Mouse (Mus musculus) heart, adult 2 months (tissue): Measurements from ENCODE around the gene 4930550C14Rik. TPM values are rescaled to one million over a fixed set of nuclear protein-coding genes. Genes with fewer than 3 reads are reported as not detected.

Source experiments
- DNase-seq, 2 experiments: peaks; one replicate each; pipeline ENCODE4 v3.0.0; 2021
- H3K27ac ChIP-seq: fragments of 200-600 bp; 2 replicates; pipeline ENCODE4 v1.8.1; 2022
- H3K27me3 ChIP-seq: fragments of 200-500 bp; 2 replicates; pipeline ENCODE4 v1.6.1; 2012; ENCODE audit warnings: mild to moderate bottlenecking, low read length, inconsistent platforms, mixed read lengths; ENCODE audit not compliant: control insufficient read depth, insufficient read depth
- H3K36me3 ChIP-seq: fragments of 200-500 bp; 2 replicates; pipeline ENCODE4 v1.6.1; 2012; ENCODE audit warnings: low read length, inconsistent platforms; ENCODE audit not compliant: control insufficient read depth, insufficient read depth
- H3K4me1 ChIP-seq: fragments of 200-500 bp; 2 replicates; pipeline ENCODE4 v1.6.1; 2011; ENCODE audit warnings: low read length; ENCODE audit not compliant: control insufficient read depth, insufficient read depth
- H3K4me3 ChIP-seq: fragments of 200-600 bp; 2 replicates; pipeline ENCODE4 v1.8.1; 2022
- H3K79me2 ChIP-seq: fragments of 200-500 bp; replicated peaks from 2 replicates; pipeline ENCODE4 v1.6.1; 2012; ENCODE audit warnings: mild to moderate bottlenecking, inconsistent platforms, low read length, moderate library complexity, mixed read lengths; ENCODE audit not compliant: control insufficient read depth, insufficient read depth
- H3K9ac ChIP-seq: fragments of 200-500 bp; 2 replicates; pipeline ENCODE4 v1.6.1; 2012; ENCODE audit warnings: low read depth, mild to moderate bottlenecking, control low read depth, inconsistent platforms, low read length, mixed read lengths
- CTCF ChIP-seq: fragments of 200-600 bp; IDR thresholded peaks from 2 replicates; pipeline ENCODE4 v1.8.1; 2022; ENCODE audit warnings: antibody characterized with exemption, mild to moderate bottlenecking, moderate library complexity
- EP300 ChIP-seq: fragments of 200-500 bp; IDR thresholded peaks from 2 replicates; pipeline ENCODE4 v1.6.1; 2011; ENCODE audit warnings: low read depth, low read length, control low read depth; ENCODE audit not compliant: insufficient read depth
- POLR2A ChIP-seq: fragments of 200-500 bp; IDR thresholded peaks from 2 replicates; pipeline ENCODE4 v1.6.1; 2011; ENCODE audit warnings: mild to moderate bottlenecking, low read depth, low read length, control low read depth; ENCODE audit not compliant: insufficient read depth
- WGBS: fragments of 180-500 bp; shearing (Covaris S2); methylation state at CpG from one replicate; pipeline ENCODE4 v1.1.7; 2018; 5-methylcytosine and 5-hydroxymethylcytosine counted together
- intact Hi-C: fragments of 180-260 bp; cut with DNase I; formaldehyde crosslinking; loops from one replicate; pipeline ENCODE4 v1.15.1; 2025
- polyA plus RNA-seq: library from polyadenylated mRNA; depleted of rRNA; stranded (reverse); fragments of >200 nt; gene quantifications from 2 replicates; pipeline ENCODE4 v1.2.3, GENCODE M21; 2012
- total RNA-seq, 2 experiments: library from RNA; stranded (reverse); gene quantifications; 2 replicates each; pipeline ENCODE4 v1.2.3; 2021

Gene 4930550C14Rik
- total and polyA plus RNA-seq, 3 experiments, result 0.31 TPM; not detected in 2

GRCm38 (mm10) chr9:53400696-53401095 is 1.4 kb upstream of the 4930550C14Rik start:
- DNase-seq, result no peak
- no peak overlapping the region for H3K9ac ChIP-seq
- H3K4me1 ChIP-seq, result peaks cover 1% of the 10 kb centered on the region; the same call in 1 of the 2 replicates
- no peaks in the 10 kb centered on the region for H3K79me2 ChIP-seq
- no peak for TF ChIP-seq CTCF
- TF ChIP-seq POLR2A, result no peak
- TF ChIP-seq EP300, result no peak
- H3K4me3 ChIP-seq, result no peak overlapping the region
- WGBS, result 94% methylated on average over 4 of the region's 4 CpGs
- no peak overlapping the region for H3K27ac ChIP-seq
- no peaks in the 10 kb centered on the region for H3K36me3 ChIP-seq
- intact Hi-C loops, result no loop called here
- no peaks in the 10 kb centered on the region for H3K27me3 ChIP-seq

- Histone ChIP-seq H3K4me3 (no peak overlapping the region), H3K27me3 (no peaks in the 10 kb centered on the region), H3K27ac (no peak overlapping the region), H3K36me3 (no peaks in the 10 kb centered on the region), H3K4me1 (peaks cover 1% of the 10 kb centered on the region; the same call in 1 of the 2 replicates), H3K9ac (no peak overlapping the region), H3K79me2 (no peaks in the 10 kb centered on the region)
- no peak for DNase-seq
- TF ChIP-seq POLR2A (no peak), EP300 (no peak), CTCF (no peak)
- intact Hi-C loops, result no loop called here
- 87% methylated on average over 8 of the region's 8 CpGs for WGBS
These were observed 979 bp upstream of the 4930550C14Rik start for GRCm38 (mm10) chr9:53401146-53401545.

- Histone ChIP-seq H3K79me2 (no peaks in the 10 kb centered on the region), H3K27ac (no peak overlapping the region), H3K4me3 (no peak overlapping the region), H3K36me3 (no peaks in the 10 kb centered on the region), H3K4me1 (peaks cover 1% of the 10 kb centered on the region; the same call in 1 of the 2 replicates), H3K9ac (no peak overlapping the region), H3K27me3 (no peaks in the 10 kb centered on the region)
- TF ChIP-seq EP300 (no peak), CTCF (no peak), POLR2A (no peak)
- DNase-seq, result no peak
- WGBS, result 84% methylated on average over 8 of the region's 8 CpGs
- intact Hi-C loops, result no loop called here
These were observed 866 bp downstream of the 4930550C14Rik start for GRCm38 (mm10) chr9:53402991-53403390.

GRCm38 (mm10) chr9:53404050-53404752 is 2.1 kb downstream of the 4930550C14Rik start:
- no peak overlapping the region for H3K9ac ChIP-seq

GRCm38 (mm10) chr9:53404753-53405722 is 2.9 kb downstream of the 4930550C14Rik start:
- 30% methylated on average over 21 of the region's 21 CpGs for WGBS
- TF ChIP-seq EP300 (0 out of 2 replicates have a peak, but pooled peaks have one; percentile 19), POLR2A (peak; percentile 53; the same call in 1 of the 2 replicates), CTCF (no peak)
- H3K27ac ChIP-seq, result 0 out of 2 replicates have a peak overlapping the region, but pooled peaks have one; percentile 31
- no peaks in the 10 kb centered on the region for H3K27me3 ChIP-seq
- peak overlapping the region; percentile 20; the same call in 1 of the 2 replicates for H3K4me3 ChIP-seq
- no peaks in the 10 kb centered on the region for H3K36me3 ChIP-seq
- peak; percentile 67 to 77 for DNase-seq
- peak overlapping the region; percentile 35 for H3K9ac ChIP-seq
- intact Hi-C loops, result no loop called here
- H3K79me2 ChIP-seq, result no peaks in the 10 kb centered on the region
- H3K4me1 ChIP-seq, result peaks cover 1% of the 10 kb centered on the region; the same call in 1 of the 2 replicates

More at GRCm38 (mm10) chr9:53404050-53404752, 2.1 kb downstream of the 4930550C14Rik start:
- DNase-seq, result no peak
- Histone ChIP-seq H3K27me3 (no peaks in the 10 kb centered on the region), H3K79me2 (no peaks in the 10 kb centered on the region), H3K27ac (no peak overlapping the region), H3K4me1 (peaks cover 1% of the 10 kb centered on the region; the same call in 1 of the 2 replicates), H3K36me3 (no peaks in the 10 kb centered on the region), H3K4me3 (no peak overlapping the region)
- intact Hi-C loops, result no loop called here
- 69% methylated on average over 6 of the region's 6 CpGs for WGBS
- no peak for TF ChIP-seq POLR2A
- TF ChIP-seq EP300, result no peak
- no peak for TF ChIP-seq CTCF
